Mouse (Mus musculus) heart, postnatal 0 days (tissue): ENCODE measurements around the gene Tmem50b. TPM values are rescaled to one million over a fixed set of nuclear protein-coding genes. Genes with fewer than 3 reads are reported as not detected.

Experiments used
- ATAC-seq: fragments of 200-750 bp; cut with Nextera tagmentation; 2 replicates; pipeline ENCODE4 v1.8.0; 2017; ENCODE audit warnings: low read depth, moderate number of reproducible peaks, moderate library complexity; ENCODE audit not compliant: insufficient read depth
- DNase-seq: peaks from one replicate; pipeline ENCODE4 v3.0.0-alpha.2; 2016; ENCODE audit warnings: low spot score
- H3K27ac ChIP-seq: fragments of 300-500 bp; sonication (generic); 2 replicates; pipeline ENCODE4 v1.5.1; 2014; ENCODE audit warnings: low read depth, mild to moderate bottlenecking
- H3K27me3 ChIP-seq: fragments of 300-500 bp; sonication (generic); 2 replicates; pipeline ENCODE4 v1.6.1; 2014; ENCODE audit warnings: low read length, mixed read lengths; ENCODE audit not compliant: control insufficient read depth, insufficient read depth
- H3K36me3 ChIP-seq: fragments of 300-500 bp; sonication (generic); replicated peaks from 2 replicates; pipeline ENCODE4 v1.6.1; 2014; ENCODE audit warnings: low read length, mixed read lengths; ENCODE audit not compliant: control insufficient read depth, insufficient read depth
- H3K4me1 ChIP-seq: fragments of 300-500 bp; sonication (generic); 2 replicates; pipeline ENCODE4 v1.6.1; 2014; ENCODE audit warnings: antibody characterized with exemption; ENCODE audit not compliant: control insufficient read depth, insufficient read depth
- H3K4me2 ChIP-seq: fragments of 300-500 bp; sonication (generic); 2 replicates; pipeline ENCODE4 v1.6.1; 2014; ENCODE audit warnings: low read depth, mild to moderate bottlenecking, low read length, moderate library complexity
- H3K4me3 ChIP-seq: fragments of 300-500 bp; sonication (generic); 2 replicates; pipeline ENCODE4 v1.5.1; 2014; ENCODE audit warnings: low read depth, low read length
- H3K9ac ChIP-seq: fragments of 300-500 bp; sonication (generic); replicated peaks from 2 replicates; pipeline ENCODE4 v1.6.1; 2014; ENCODE audit warnings: low read depth, low read length, mixed read lengths
- H3K9me3 ChIP-seq: fragments of 300-500 bp; sonication (generic); replicated peaks from 2 replicates; pipeline ENCODE4 v1.6.1; 2016; ENCODE audit warnings: low read length; ENCODE audit not compliant: control insufficient read depth
- CTCF ChIP-seq: IDR thresholded peaks from 2 replicates; pipeline ENCODE4 v1.5.1; 2016; ENCODE audit warnings: antibody characterized with exemption, control low read depth, low read depth
- EP300 ChIP-seq: IDR thresholded peaks from 2 replicates; pipeline ENCODE4 v1.6.1; 2016; ENCODE audit warnings: antibody characterized with exemption, low read depth
- WGBS: fragments of 180-500 bp; shearing (Covaris S2); extraction: QIAGEN DNeasy Blood & Tissue Kit; methylation state at CpG from one replicate; pipeline ENCODE4 v1.1.7; 2014; 5-methylcytosine and 5-hydroxymethylcytosine counted together
- microRNA-seq: library from miRNA; unstranded; fragments of <30 nt; microRNA quantifications from one replicate; pipeline ENCODE4, GENCODE M21; 2016
- polyA plus RNA-seq: library from polyadenylated mRNA; unstranded; fragments of >200 nt; fragmentation: Nextera tagmentation; extraction: Ambion mirVana; gene quantifications from 2 replicates; pipeline ENCODE4 v1.2.1, GENCODE M21; 2015
- total RNA-seq: library from RNA; depleted of rRNA; stranded (reverse); fragments of >200 nt; gene quantifications from 2 replicates; pipeline ENCODE4 v1.2.3, GENCODE M21; 2014; ENCODE audit warnings: low replicate concordance; rRNA removed

Tmem50b gene
- total and polyA plus RNA-seq, 2 experiments from 2014 or later, result 51.1 to 62.6 TPM

DNA sequence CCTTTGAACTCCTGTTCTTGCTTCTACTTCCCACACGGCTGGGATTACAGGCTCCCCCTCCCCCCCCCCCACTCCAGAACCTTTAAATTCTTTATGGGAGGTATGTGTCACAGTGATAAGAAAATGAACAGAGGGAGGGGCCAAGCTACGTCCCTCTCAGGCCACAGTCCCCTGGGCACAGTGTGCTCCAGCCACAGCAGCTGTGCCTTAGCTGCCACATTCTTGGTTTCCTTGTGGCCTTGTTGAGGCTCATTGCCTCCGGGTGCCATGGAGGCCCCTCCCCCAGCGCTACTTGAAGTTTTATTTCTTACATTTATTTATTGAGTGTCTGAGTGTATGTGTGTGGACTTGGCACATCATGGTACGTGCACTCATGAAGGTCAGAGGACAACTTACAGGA lies 70.1 kb downstream of the Tmem50b start:
- Histone ChIP-seq H3K36me3 (no peaks in the 10 kb centered on the region), H3K4me3 (no peak overlapping the region), H3K9me3 (no peaks in the 10 kb centered on the region), H3K9ac (no peak overlapping the region), H3K27ac (no peak overlapping the region), H3K4me2 (no peak overlapping the region), H3K4me1 (peaks cover 11% of the 10 kb centered on the region), H3K27me3 (no peaks in the 10 kb centered on the region)
- ATAC-seq, result peak; percentile 31; the same call in 1 of the 2 replicates
- TF ChIP-seq CTCF (no peak), EP300 (no peak)
- 35% methylated on average over 5 of the region's 5 CpGs for WGBS
- no peak for DNase-seq

DNA sequence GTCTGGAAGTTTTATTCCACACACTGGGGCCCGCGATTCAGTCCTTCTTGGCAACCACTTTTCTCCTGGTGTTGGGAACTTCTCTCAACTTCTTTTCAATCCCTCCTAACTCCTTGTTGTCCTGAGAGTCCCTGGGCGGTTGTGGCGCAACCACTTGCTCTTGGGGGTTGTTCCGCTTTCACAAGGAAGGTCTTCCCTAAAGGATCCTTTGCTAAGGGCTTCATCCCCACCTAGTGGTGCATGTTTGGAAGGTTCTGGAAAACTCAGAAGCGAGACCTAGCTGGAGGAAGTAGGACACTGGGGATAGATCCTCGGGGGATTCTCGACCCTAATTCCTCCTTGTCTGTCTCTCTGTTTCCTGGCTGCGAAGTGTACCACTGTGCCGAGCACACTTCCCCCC lies 70.5 kb downstream of the Tmem50b start:
- H3K27ac ChIP-seq, result no peak overlapping the region; the same call in 1 of the 2 replicates
- no peaks in the 10 kb centered on the region for H3K36me3 ChIP-seq
- H3K4me3 ChIP-seq, result no peak overlapping the region
- H3K9me3 ChIP-seq, result no peaks in the 10 kb centered on the region
- 61% methylated on average over 10 of the region's 10 CpGs for WGBS
- no peaks in the 10 kb centered on the region for H3K27me3 ChIP-seq
- no peak overlapping the region for H3K4me2 ChIP-seq
- H3K9ac ChIP-seq, result no peak overlapping the region
- H3K4me1 ChIP-seq, result peaks cover 7% of the 10 kb centered on the region
- ATAC-seq, result peak; percentile 34; the same call in 1 of the 2 replicates
- peak; percentile 65 for DNase-seq
- TF ChIP-seq CTCF, result peak; percentile 73
- no peak for TF ChIP-seq EP300

DNA sequence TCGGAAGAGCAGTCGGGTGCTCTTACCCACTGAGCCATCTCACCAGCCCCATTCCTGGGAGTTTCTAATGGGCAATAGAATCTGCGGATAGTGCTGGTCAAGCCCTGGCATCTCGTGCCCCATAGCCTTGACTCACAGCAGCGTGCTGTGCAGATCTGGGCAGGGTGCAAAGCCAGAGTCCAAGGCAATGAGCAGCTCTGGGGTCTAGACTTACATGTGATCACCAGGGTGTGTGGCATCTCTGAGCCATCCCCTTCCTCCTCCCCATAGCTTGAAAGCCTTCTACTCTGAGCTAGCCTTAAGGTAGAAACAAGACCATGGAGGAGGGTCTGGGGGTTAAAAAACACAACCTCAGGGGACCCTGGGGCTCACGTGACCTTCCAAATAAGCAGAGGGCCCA lies 71.3 kb downstream of the Tmem50b start:
- H3K4me1 ChIP-seq, result peaks cover 4% of the 10 kb centered on the region
- no peak for TF ChIP-seq CTCF
- TF ChIP-seq EP300, result no peak
- no peak overlapping the region for H3K9ac ChIP-seq
- DNase-seq (no peak), ATAC-seq (no peak)
- 94% methylated on average over 6 of the region's 6 CpGs for WGBS
- H3K4me3 ChIP-seq, result no peak overlapping the region
- H3K9me3 ChIP-seq, result no peaks in the 10 kb centered on the region
- H3K27me3 ChIP-seq, result no peaks in the 10 kb centered on the region
- no peaks in the 10 kb centered on the region for H3K36me3 ChIP-seq
- no peak overlapping the region for H3K4me2 ChIP-seq
- no peak overlapping the region for H3K27ac ChIP-seq

Small RNAs within 50 kb of the gene (microRNA-seq; reads per million reads assigned to microRNA genes)
- gene Mir6367, result not detected

Other genes with a start within 250 kb of the Tmem50b start
- 30.0 and 31.0 TPM in 2 replicates for gene Ifnar2, start 225.0 kb downstream of the Tmem50b start, total RNA-seq
- 48.8 and 49.8 TPM in 2 replicates for gene Ifnar2, start 225.0 kb downstream of the Tmem50b start, polyA plus RNA-seq
- gene Gm21970, start 206.1 kb downstream of the Tmem50b start, total RNA-seq, result 2.4 TPM in 1 of 2 replicates, not detected in the other
- 0.27 TPM in 1 of 2 replicates, not detected in the other for gene Gm21970, start 206.1 kb downstream of the Tmem50b start, polyA plus RNA-seq
- gene Il10rb, start 191.6 kb downstream of the Tmem50b start, total RNA-seq, result 44.4 and 63.3 TPM in 2 replicates
- 89.0 and 99.4 TPM in 2 replicates for gene Il10rb, start 191.6 kb downstream of the Tmem50b start, polyA plus RNA-seq
- gene Ifnar1, start 112.6 kb downstream of the Tmem50b start, total RNA-seq, result 32.6 and 42.6 TPM in 2 replicates
- gene Ifnar1, start 112.6 kb downstream of the Tmem50b start, polyA plus RNA-seq, result 23.7 and 24.0 TPM in 2 replicates
- gene Ifngr2, start 50.7 kb downstream of the Tmem50b start, total RNA-seq, result 77.7 and 87.6 TPM in 2 replicates
- gene Ifngr2, start 50.7 kb downstream of the Tmem50b start, polyA plus RNA-seq, result 149 and 175 TPM in 2 replicates
- gene Dnajc28, start 21.2 kb upstream of the Tmem50b start, total RNA-seq, result 4.6 and 10.7 TPM in 2 replicates
- gene Dnajc28, start 21.2 kb upstream of the Tmem50b start, polyA plus RNA-seq, result 9.9 and 15.2 TPM in 2 replicates
- 37.9 and 45.9 TPM in 2 replicates for gene Gart, start 49.2 kb upstream of the Tmem50b start, total RNA-seq
- 42.2 and 43.9 TPM in 2 replicates for gene Gart, start 49.2 kb upstream of the Tmem50b start, polyA plus RNA-seq
- 210 and 243 TPM in 2 replicates for gene Son, start 49.7 kb upstream of the Tmem50b start, total RNA-seq
- gene Son, start 49.7 kb upstream of the Tmem50b start, polyA plus RNA-seq, result 65.6 and 69.1 TPM in 2 replicates
- 4.9 and 6.0 TPM in 2 replicates for gene Donson, start 91.0 kb upstream of the Tmem50b start, total RNA-seq
- gene Donson, start 91.0 kb upstream of the Tmem50b start, polyA plus RNA-seq, result 4.7 and 5.0 TPM in 2 replicates
- gene Cryzl1, start 131.2 kb upstream of the Tmem50b start, total RNA-seq, result 6.6 and 17.5 TPM in 2 replicates
- gene Cryzl1, start 131.2 kb upstream of the Tmem50b start, polyA plus RNA-seq, result 51.8 and 58.4 TPM in 2 replicates
- gene Itsn1, start 131.5 kb upstream of the Tmem50b start, total RNA-seq, result 25.9 and 64.7 TPM in 2 replicates
- gene Itsn1, start 131.5 kb upstream of the Tmem50b start, polyA plus RNA-seq, result 11.1 and 11.9 TPM in 2 replicates